Mouse (Mus musculus): Measurements from ENCODE around the gene B3gat2.

B3gat2 gene

GRCm38 (mm10) chr1:23761502-23762135 lies at the start of gene B3gat2:
Gene B3gat2, plus strand, starts transcription at chr1:23761753.
- POLR2A ChIA-PET = interaction anchor here in 1 of 4 experiments (1.4 kb wide), 1 partner anchor 339 kb away, joined by 4 read pairs; the partner anchor contains the start of gene Fam135a
- CTCF ChIA-PET = interaction anchor here (0.6 to 2.5 kb wide), 12 partner anchors 19 to 701 kb away, joined by 3 to 16 read pairs (median 4); partner anchors contain the start of gene Fam135a (in 1 of the 4)

GRCm38 (mm10) chr1:23720326-23720725 lies 41.2 kb upstream of the B3gat2 start:
- CTCF ChIA-PET = no interaction called here
- POLR2A ChIA-PET = no interaction called here

- ChIA-PET POLR2A (no interaction called here), CTCF (no interaction called here)
Observed at GRCm38 (mm10) chr1:23721036-23721435, 40.5 kb upstream of the B3gat2 start.

GRCm38 (mm10) chr1:23722469-23723372 lies 38.8 kb upstream of the B3gat2 start:
- POLR2A ChIA-PET = interaction anchor here in 1 of 4 experiments (0.7 kb wide), 1 partner anchor 8 kb away, joined by 5 read pairs; no protein-coding TSS in a partner anchor
- CTCF ChIA-PET = interaction anchor here in 1 of 4 experiments (0.5 kb wide), 1 partner anchor 90 kb away, joined by 3 read pairs; no protein-coding TSS in a partner anchor

GRCm38 (mm10) chr1:23731324-23731723 lies 30.2 kb upstream of the B3gat2 start:
- POLR2A ChIA-PET = interaction anchor here in 1 of 4 experiments (0.6 kb wide), 2 partner anchors 8 to 42 kb away, joined by 3 to 5 read pairs; no protein-coding TSS in a partner anchor

GRCm38 (mm10) chr1:23750864-23751532 lies 10.6 kb upstream of the B3gat2 start:
- POLR2A ChIA-PET = interaction anchor here in 1 of 4 experiments (0.5 kb wide), 1 partner anchor 1033 kb away, joined by 3 read pairs; no protein-coding TSS in a partner anchor
- CTCF ChIA-PET = no interaction called here

More at GRCm38 (mm10) chr1:23731324-23731723, 30.2 kb upstream of the B3gat2 start:
- CTCF ChIA-PET = no interaction called here

- ChIA-PET CTCF (interaction anchor here in 2 of 4 experiments (0.9 to 1.8 kb wide), 2 partner anchors 10 to 20 kb away, joined by 3 to 5 read pairs; no protein-coding TSS in a partner anchor), POLR2A (interaction anchor here in 1 of 4 experiments (0.7 kb wide), 1 partner anchor 1107 kb away, joined by 3 read pairs; no protein-coding TSS in a partner anchor)
Observed at GRCm38 (mm10) chr1:23753091-23753490, 8.5 kb upstream of the B3gat2 start.

- ChIA-PET CTCF (interaction anchor here in 2 of 4 experiments (0.5 to 1.8 kb wide), 3 partner anchors 9 to 20 kb away, joined by 3 to 5 read pairs (median 5); no protein-coding TSS in a partner anchor), POLR2A (interaction anchor here in 1 of 4 experiments (0.7 to 0.9 kb wide), 2 partner anchors 12 to 1107 kb away, joined by 3 to 6 read pairs; no protein-coding TSS in a partner anchor)
Observed at GRCm38 (mm10) chr1:23753591-23753990, 8.0 kb upstream of the B3gat2 start.

- CTCF ChIA-PET = interaction anchor here in 2 of 4 experiments (0.5 to 1.8 kb wide), 2 partner anchors 8 to 11 kb away, joined by 5 read pairs; no protein-coding TSS in a partner anchor
- POLR2A ChIA-PET = interaction anchor here in 1 of 4 experiments (0.9 kb wide), 1 partner anchor 12 kb away, joined by 6 read pairs; no protein-coding TSS in a partner anchor
Observed at GRCm38 (mm10) chr1:23754340-23754739, 7.2 kb upstream of the B3gat2 start.

- ChIA-PET POLR2A (no interaction called here), CTCF (interaction anchor here in 1 of 4 experiments (1.0 kb wide), 1 partner anchor 9 kb away, joined by 3 read pairs; no protein-coding TSS in a partner anchor)
Observed at GRCm38 (mm10) chr1:23754967-23755366, 6.6 kb upstream of the B3gat2 start.

GRCm38 (mm10) chr1:23762136-23762687 lies 659 bp downstream of the B3gat2 start:
- CTCF ChIA-PET = interaction anchor here (0.5 to 2.5 kb wide), 32 partner anchors 8 to 681 kb away, joined by 3 to 16 read pairs (median 5); partner anchors contain the start of gene Fam135a (in 1 of the 4)
- POLR2A ChIA-PET = interaction anchor here in 1 of 4 experiments (1.4 kb wide), 1 partner anchor 338 kb away, joined by 4 read pairs; the partner anchor contains the start of gene Fam135a

- POLR2A ChIA-PET = interaction anchor here in 3 of 4 experiments (0.7 to 1.2 kb wide), 3 partner anchors 267 to 507 kb away, joined by 3 to 5 read pairs (median 3); no protein-coding TSS in a partner anchor
- CTCF ChIA-PET = interaction anchor here (0.5 to 2.5 kb wide), 39 partner anchors 9 to 536 kb away, joined by 3 to 16 read pairs (median 5); no protein-coding TSS in a partner anchor
Observed at GRCm38 (mm10) chr1:23762782-23763630, 1.5 kb downstream of the B3gat2 start.

- CTCF ChIA-PET = interaction anchor here (0.6 to 2.5 kb wide), 12 partner anchors 8 to 534 kb away, joined by 3 to 16 read pairs (median 3); no protein-coding TSS in a partner anchor
- POLR2A ChIA-PET = interaction anchor here in 2 of 4 experiments (0.8 to 1.2 kb wide), 2 partner anchors 267 to 508 kb away, joined by 3 to 5 read pairs; no protein-coding TSS in a partner anchor
Observed at GRCm38 (mm10) chr1:23763726-23764125, 2.2 kb downstream of the B3gat2 start.

GRCm38 (mm10) chr1:23764710-23765109 lies 3.2 kb downstream of the B3gat2 start:
- ChIA-PET POLR2A (interaction anchor here in 1 of 4 experiments (1.2 kb wide), 1 partner anchor 44 kb away, joined by 3 read pairs; no protein-coding TSS in a partner anchor), CTCF (interaction anchor here in 2 of 4 experiments (0.6 to 1.1 kb wide), 2 partner anchors 9 to 59 kb away, joined by 3 to 10 read pairs; no protein-coding TSS in a partner anchor)

- CTCF ChIA-PET = interaction anchor here (0.6 to 2.1 kb wide), 5 partner anchors 10 to 361 kb away, joined by 3 to 9 read pairs (median 5); no protein-coding TSS in a partner anchor
- POLR2A ChIA-PET = interaction anchor here in 2 of 4 experiments (0.6 to 1.2 kb wide), 4 partner anchors 17 to 354 kb away, joined by 3 to 8 read pairs (median 3); no protein-coding TSS in a partner anchor
Observed at GRCm38 (mm10) chr1:23773039-23773438, 11.5 kb downstream of the B3gat2 start.
